Mouse (Mus musculus) liver, embryonic 15.5 days (tissue): ENCODE measurements around the gene Shoc2. TPM values are rescaled to one million over a fixed set of nuclear protein-coding genes. Genes with fewer than 3 reads are reported as not detected.

Source experiments
- ATAC-seq: fragments of 200-750 bp; cut with Nextera tagmentation; 2 replicates; pipeline ENCODE4 v1.8.0; 2017; ENCODE audit warnings: moderate number of reproducible peaks, mild to moderate bottlenecking, moderate library complexity; ENCODE audit not compliant: insufficient read depth
- H3K27ac ChIP-seq: fragments of 300-500 bp; sonication (generic); replicated peaks from 2 replicates; pipeline ENCODE4 v1.5.1; 2015; ENCODE audit warnings: mild to moderate bottlenecking, inconsistent platforms
- H3K27me3 ChIP-seq: fragments of 300-500 bp; sonication (generic); 2 replicates; pipeline ENCODE4 v1.6.1; 2015; ENCODE audit warnings: mild to moderate bottlenecking, inconsistent platforms
- H3K36me3 ChIP-seq: fragments of 300-500 bp; sonication (generic); replicated peaks from 2 replicates; pipeline ENCODE4 v1.6.1; 2015; ENCODE audit warnings: moderate library complexity, mild to moderate bottlenecking, inconsistent platforms
- H3K4me1 ChIP-seq: fragments of 300-500 bp; sonication (generic); replicated peaks from 2 replicates; pipeline ENCODE4 v1.6.1; 2015; ENCODE audit warnings: inconsistent platforms
- H3K4me2 ChIP-seq: fragments of 300-500 bp; sonication (generic); 2 replicates; pipeline ENCODE4 v1.6.1; 2015; ENCODE audit warnings: moderate library complexity, mild to moderate bottlenecking, inconsistent platforms
- H3K4me3 ChIP-seq: fragments of 300-500 bp; sonication (generic); replicated peaks from 2 replicates; pipeline ENCODE4 v1.5.1; 2015; ENCODE audit warnings: mild to moderate bottlenecking, inconsistent platforms
- H3K9ac ChIP-seq: fragments of 300-500 bp; sonication (generic); 2 replicates; pipeline ENCODE4 v1.6.1; 2015; ENCODE audit warnings: moderate library complexity, mild to moderate bottlenecking, inconsistent platforms
- H3K9me3 ChIP-seq: fragments of 300-500 bp; sonication (generic); replicated peaks from 2 replicates; pipeline ENCODE4 v1.6.1; 2016; ENCODE audit warnings: inconsistent platforms
- WGBS: fragments of 180-500 bp; shearing (Covaris S2); methylation state at CpG from one replicate; pipeline ENCODE4 v1.1.7; 2015; ENCODE audit warnings: mixed read lengths; ENCODE audit not compliant: insufficient replicate concordance; 5-methylcytosine and 5-hydroxymethylcytosine counted together
- polyA plus RNA-seq: library from polyadenylated mRNA; unstranded; fragments of >200 nt; fragmentation: Nextera tagmentation; extraction: Ambion mirVana; gene quantifications from 2 replicates; pipeline ENCODE4 v1.2.1, GENCODE M21; 2015

Shoc2 gene
- polyA plus RNA-seq, 1 experiment from 2014 or later: 16.0 TPM

DNA sequence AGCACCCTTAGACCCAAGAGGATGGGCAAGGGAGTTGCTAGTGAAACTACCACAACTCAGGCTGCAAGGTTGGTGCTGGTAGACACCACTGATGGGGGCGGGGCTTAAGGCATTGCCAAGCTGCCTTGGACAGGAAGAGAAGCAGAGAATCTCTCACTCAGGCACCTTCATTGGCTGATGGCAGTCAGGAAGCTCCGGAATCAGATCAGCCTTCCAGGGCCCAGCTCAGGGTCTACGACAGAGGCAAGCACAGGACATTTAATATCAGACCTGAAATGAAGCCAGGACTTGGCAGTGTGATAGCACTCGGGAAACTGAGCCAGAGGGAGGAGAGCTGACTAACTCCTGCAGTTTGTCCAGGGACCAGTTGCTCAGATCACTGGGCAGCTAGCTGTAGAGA, 107.5 kb downstream of the Shoc2 start:
- Histone ChIP-seq H3K27me3 (peaks cover 77% of the 10 kb centered on the region), H3K36me3 (no peaks in the 10 kb centered on the region), H3K4me2 (no peak overlapping the region), H3K9me3 (no peaks in the 10 kb centered on the region), H3K4me1 (peaks cover 15% of the 10 kb centered on the region), H3K27ac (no peak overlapping the region), H3K9ac (no peak overlapping the region), H3K4me3 (no peak overlapping the region)
- no peak for ATAC-seq
- 49% methylated on average over 4 of the region's 4 CpGs for WGBS

DNA sequence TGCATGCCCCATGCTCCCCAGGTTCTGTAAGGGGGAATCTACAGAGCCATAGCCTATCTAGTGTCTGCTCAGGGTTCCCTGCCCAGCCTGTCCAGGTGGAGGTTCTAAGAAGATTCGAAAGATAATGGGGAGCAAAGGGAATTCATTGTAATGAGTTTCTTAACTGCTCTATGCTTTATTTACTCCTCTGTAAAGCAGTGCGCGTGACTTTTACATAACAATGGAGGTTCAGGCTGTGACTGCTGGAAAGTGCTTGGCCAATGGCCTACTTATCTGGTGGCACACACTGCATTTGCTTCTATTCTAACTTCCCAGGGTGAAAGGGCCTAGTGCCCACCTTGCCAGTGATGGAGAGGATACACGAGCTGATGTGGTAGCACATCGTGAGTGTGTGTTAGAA, 111.7 kb downstream of the Shoc2 start:
- WGBS: 66% methylated on average over 5 of the region's 5 CpGs
- peaks cover 36% of the 10 kb centered on the region for H3K27me3 ChIP-seq
- H3K27ac ChIP-seq: no peak overlapping the region
- H3K4me2 ChIP-seq: no peak overlapping the region
- no peak for ATAC-seq
- no peaks in the 10 kb centered on the region for H3K36me3 ChIP-seq
- no peaks in the 10 kb centered on the region for H3K4me1 ChIP-seq
- H3K4me3 ChIP-seq: no peak overlapping the region
- H3K9me3 ChIP-seq: no peaks in the 10 kb centered on the region
- H3K9ac ChIP-seq: no peak overlapping the region

DNA sequence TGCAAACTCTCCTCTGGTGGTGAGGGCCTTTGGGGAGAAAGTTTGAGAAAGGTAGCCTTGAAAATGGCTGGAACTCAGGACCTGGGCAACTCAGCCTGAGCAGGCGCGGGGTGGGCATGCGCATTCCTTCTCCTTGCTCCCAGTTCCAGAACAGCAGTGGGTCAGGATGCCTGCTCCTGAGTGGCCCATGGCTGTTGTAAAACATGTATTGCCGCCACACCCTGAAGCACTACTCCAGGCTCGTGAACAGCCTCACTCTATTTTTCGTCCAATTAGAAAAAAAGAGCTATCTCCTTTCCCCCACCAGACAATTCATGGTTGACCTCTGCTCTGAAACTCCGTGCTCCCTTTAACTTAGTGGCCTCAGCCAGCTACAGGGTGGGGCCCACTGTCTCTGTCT, 124.3 kb downstream of the Shoc2 start:
- no peaks in the 10 kb centered on the region for H3K4me1 ChIP-seq
- WGBS: 70% methylated on average over 7 of the region's 7 CpGs
- no peaks in the 10 kb centered on the region for H3K36me3 ChIP-seq
- no peak overlapping the region for H3K27ac ChIP-seq
- no peak overlapping the region for H3K4me3 ChIP-seq
- no peaks in the 10 kb centered on the region for H3K9me3 ChIP-seq
- no peak overlapping the region for H3K9ac ChIP-seq
- ATAC-seq: no peak
- H3K4me2 ChIP-seq: no peak overlapping the region
- H3K27me3 ChIP-seq: no peaks in the 10 kb centered on the region

DNA sequence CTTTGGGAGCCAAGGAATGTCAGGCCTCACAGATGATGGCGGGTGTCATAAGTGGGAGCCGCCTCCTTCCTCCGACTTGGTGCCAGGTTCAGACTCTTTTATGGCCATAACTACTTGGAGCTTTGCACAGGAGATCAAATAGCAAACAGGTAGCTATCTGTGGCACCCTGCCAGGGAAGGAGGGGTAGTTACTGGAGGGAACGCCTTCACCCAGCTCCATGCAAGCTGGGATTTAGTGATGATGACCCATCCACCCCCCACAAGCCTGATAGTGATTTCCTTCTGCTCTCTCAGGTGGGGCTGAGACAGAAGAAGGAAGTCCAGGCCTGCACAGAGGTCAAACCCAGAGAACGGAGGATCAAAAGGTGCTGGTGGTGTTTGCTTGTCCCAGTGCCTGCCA, 126.4 kb downstream of the Shoc2 start:
- Histone ChIP-seq H3K4me3 (no peak overlapping the region), H3K4me1 (no peaks in the 10 kb centered on the region), H3K9ac (no peak overlapping the region), H3K36me3 (no peaks in the 10 kb centered on the region), H3K27me3 (no peaks in the 10 kb centered on the region), H3K9me3 (no peaks in the 10 kb centered on the region), H3K27ac (no peak overlapping the region), H3K4me2 (no peak overlapping the region)
- no peak for ATAC-seq
- 53% methylated on average over 5 of the region's 5 CpGs for WGBS

DNA sequence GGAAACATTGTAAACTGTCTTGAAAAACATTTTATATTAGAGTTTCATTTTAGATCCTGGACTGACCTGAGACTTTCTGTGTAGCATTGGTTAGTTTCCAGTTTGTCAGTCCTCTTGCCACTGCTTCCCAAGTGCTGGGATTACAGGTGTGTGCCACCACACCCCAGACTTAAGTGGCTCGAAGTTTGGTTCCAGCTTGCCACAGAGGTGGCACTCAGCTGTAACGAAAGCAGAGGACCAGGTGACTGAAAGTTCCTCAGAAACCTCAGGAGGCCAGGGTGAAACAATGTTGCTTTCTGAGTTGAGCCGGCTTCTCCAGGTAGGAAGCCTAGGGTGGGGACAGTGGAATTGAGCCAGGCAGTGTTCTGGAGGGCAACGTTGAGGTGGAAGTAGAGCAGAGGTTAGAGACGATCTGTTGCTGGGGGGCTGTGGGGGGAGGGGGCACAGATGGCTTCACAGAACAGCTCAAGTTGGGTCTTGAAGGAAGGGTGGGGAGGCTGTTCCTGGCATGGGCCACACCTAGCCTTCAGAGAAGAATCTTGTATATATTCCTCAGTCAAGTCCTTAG, 128.2 kb downstream of the Shoc2 start:
- no peak for ATAC-seq
- Histone ChIP-seq H3K36me3 (no peaks in the 10 kb centered on the region), H3K9ac (no peak overlapping the region), H3K9me3 (no peaks in the 10 kb centered on the region), H3K27ac (no peak overlapping the region), H3K4me2 (no peak overlapping the region), H3K4me1 (no peaks in the 10 kb centered on the region), H3K4me3 (no peak overlapping the region), H3K27me3 (no peaks in the 10 kb centered on the region)
- WGBS: 58% methylated on average over 5 of the region's 5 CpGs

DNA sequence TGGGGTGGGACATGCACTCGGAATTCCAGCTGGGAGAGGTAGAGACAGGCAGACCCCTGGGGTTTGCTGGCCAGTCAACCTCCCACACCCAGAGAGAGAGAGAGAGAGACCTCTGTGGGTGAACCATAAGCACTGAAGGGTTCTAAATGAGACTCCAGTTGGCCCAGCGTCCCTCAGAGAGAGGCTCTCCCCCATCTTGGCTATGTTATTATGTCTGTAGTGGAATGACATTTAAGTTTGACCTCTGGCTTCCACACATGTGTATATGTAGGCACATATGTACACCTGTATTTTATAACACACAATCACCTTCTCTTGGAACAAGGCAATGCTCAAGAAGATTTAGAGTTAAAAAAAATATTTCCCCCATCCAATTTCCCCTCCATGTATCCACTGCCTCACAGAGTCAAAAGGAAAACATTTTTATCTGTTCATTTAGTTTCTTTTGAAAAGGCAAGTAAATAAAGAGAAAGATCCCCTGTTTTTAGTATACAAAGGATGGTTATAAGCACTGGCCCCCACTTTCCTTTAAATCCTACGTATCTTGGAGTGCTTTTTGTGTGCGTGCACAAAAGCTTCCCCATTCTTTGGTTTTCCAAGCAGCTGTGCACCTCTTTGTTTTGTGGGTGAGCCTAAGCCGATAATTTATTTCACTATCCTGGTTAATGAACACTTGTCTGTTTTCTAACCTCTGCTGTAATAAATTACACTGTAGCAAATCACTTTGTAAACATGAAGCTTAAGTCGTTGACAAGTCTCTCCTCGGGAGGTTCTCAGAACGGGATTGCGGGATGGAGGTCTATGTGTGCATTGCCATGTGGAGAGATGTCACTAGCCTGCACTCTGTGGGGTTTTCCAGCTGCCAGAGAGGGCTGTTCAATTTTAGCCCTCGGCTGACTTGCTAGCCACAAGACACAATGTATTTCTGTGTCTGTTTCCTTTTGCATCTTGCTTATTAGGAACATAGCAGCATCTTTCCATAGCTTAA, 132.6 kb downstream of the Shoc2 start:
- Histone ChIP-seq H3K4me2 (no peak overlapping the region), H3K9ac (no peak overlapping the region)
- no peak for ATAC-seq

DNA sequence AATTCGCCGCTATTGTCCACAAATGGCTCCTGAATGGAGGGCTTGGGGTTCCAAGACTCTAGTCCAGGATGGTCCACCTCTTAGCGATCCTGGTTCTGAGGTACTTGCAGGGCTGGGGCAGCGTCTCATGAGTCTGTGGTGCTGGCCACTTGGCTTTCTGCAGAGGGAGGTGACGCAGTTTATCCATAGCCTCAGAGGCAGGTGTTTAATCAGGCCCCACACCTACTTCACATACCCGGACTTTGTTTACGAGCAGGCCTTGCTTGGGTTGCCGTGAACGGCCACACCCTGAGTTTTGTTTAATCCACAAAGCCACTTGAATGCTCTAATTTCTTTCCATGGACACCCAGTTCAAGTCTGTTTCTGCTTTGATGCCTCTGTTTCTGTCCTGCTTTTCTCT, 137.2 kb downstream of the Shoc2 start:
- H3K4me3 ChIP-seq: no peak overlapping the region
- H3K4me1 ChIP-seq: no peaks in the 10 kb centered on the region
- no peaks in the 10 kb centered on the region for H3K9me3 ChIP-seq
- H3K27me3 ChIP-seq: no peaks in the 10 kb centered on the region
- ATAC-seq: no peak
- H3K9ac ChIP-seq: no peak overlapping the region
- WGBS: 64% methylated on average over 9 of the region's 9 CpGs
- H3K4me2 ChIP-seq: no peak overlapping the region
- no peaks in the 10 kb centered on the region for H3K36me3 ChIP-seq
- H3K27ac ChIP-seq: no peak overlapping the region

More for the DNA sequence above, 132.6 kb downstream of the Shoc2 start:
- no peak overlapping the region for H3K4me3 ChIP-seq
- no peaks in the 10 kb centered on the region for H3K27me3 ChIP-seq
- H3K9me3 ChIP-seq: no peaks in the 10 kb centered on the region
- no peaks in the 10 kb centered on the region for H3K4me1 ChIP-seq
- H3K27ac ChIP-seq: no peak overlapping the region
- no peaks in the 10 kb centered on the region for H3K36me3 ChIP-seq
- 49% methylated on average over 10 of the region's 10 CpGs for WGBS

DNA sequence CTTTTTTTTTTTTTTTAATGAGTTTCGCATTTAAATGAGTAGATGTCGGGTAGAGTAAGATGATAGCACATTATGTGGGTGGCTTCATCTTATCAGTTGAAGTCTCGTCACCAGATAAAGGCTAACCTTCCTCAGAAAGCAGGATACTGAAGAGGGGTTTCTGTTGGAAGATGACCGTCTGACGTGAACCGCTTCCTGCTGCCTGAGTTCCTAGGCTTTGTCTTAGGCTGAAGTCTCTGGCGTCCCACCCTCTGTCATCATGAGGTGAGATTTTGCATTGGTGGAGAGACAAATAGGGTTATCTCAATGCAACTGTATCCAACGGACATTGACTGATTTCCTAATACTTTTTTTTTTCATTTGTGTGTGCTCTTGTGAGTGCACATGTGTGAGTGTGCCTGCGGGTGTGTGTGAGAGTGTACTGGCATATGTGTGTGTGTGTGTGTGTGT, 137.6 kb downstream of the Shoc2 start:
- no peaks in the 10 kb centered on the region for H3K27me3 ChIP-seq
- H3K4me2 ChIP-seq: no peak overlapping the region
- no peaks in the 10 kb centered on the region for H3K9me3 ChIP-seq
- 45% methylated on average over 9 of the region's 9 CpGs for WGBS
- H3K4me1 ChIP-seq: no peaks in the 10 kb centered on the region
- no peak overlapping the region for H3K27ac ChIP-seq
- H3K4me3 ChIP-seq: no peak overlapping the region
- no peaks in the 10 kb centered on the region for H3K36me3 ChIP-seq
- no peak for ATAC-seq
- H3K9ac ChIP-seq: no peak overlapping the region

Other genes starting within 250 kb of the Shoc2 start
- 16.0 and 17.8 TPM in 2 replicates for gene Pdcd4, start 52.1 kb upstream of the Shoc2 start, polyA plus RNA-seq
- 37.4 and 37.6 TPM in 2 replicates for gene Bbip1, start 321 bp downstream of the Shoc2 start, polyA plus RNA-seq
- 0.03 and 0.05 TPM in 2 replicates for gene Adra2a, start 99.8 kb downstream of the Shoc2 start, polyA plus RNA-seq